Mouse (Mus musculus) MEL (cell line): Measurements from ENCODE around the gene Dcdc2a. TPM values are rescaled to one million over a fixed set of nuclear protein-coding genes. Genes with fewer than 3 reads are reported as not detected.
A peak's percentile ranks its signal among the peaks of the same experiment; 100 is the strongest.

Experiments used
- DNase-seq: peaks from one replicate; pipeline ENCODE4 v3.0.0; 2011; ENCODE audit warnings: low read depth, low spot score
- H3K27ac ChIP-seq: 2 replicates; pipeline ENCODE4 v1.5.1; 2012; ENCODE audit warnings: low read depth, mild to moderate bottlenecking, control low read depth, low read length, moderate library complexity; ENCODE audit not compliant: control insufficient read depth
- H3K27me3 ChIP-seq, 2 experiments: fragments of 150-350 bp in 1 of 2; sonication (generic) in 1 of 2; 2 replicates each; pipeline ENCODE4 v1.6.1; 2012; ENCODE audit warnings: low read length in 2 of 2, mild to moderate bottlenecking in 2 of 2, improper control_type of control experiment in 1 of 2, moderate library complexity in 1 of 2; ENCODE audit not compliant: insufficient read depth in 2 of 2, control insufficient read depth in 1 of 2
- H3K36me3 ChIP-seq, 2 experiments: 2 replicates each; pipeline ENCODE4 v1.6.1; 2012 to 2014; ENCODE audit warnings: low read length in 2 of 2, improper control_type of control experiment in 1 of 2, inconsistent platforms in 1 of 2, mild to moderate bottlenecking in 1 of 2; ENCODE audit not compliant: insufficient read depth in 2 of 2, control insufficient read depth in 1 of 2
- H3K4me1 ChIP-seq, 2 experiments: fragments of 150-350 bp in 1 of 2; sonication (generic) in 1 of 2; 2 replicates each; pipeline ENCODE4 v1.6.1; 2012; ENCODE audit warnings: low read length in 2 of 2, improper control_type of control experiment in 1 of 2, mild to moderate bottlenecking in 1 of 2; ENCODE audit not compliant: insufficient read depth in 2 of 2, control insufficient read depth in 1 of 2
- H3K4me3 ChIP-seq, 2 experiments: fragments of 150-350 bp in 1 of 2; sonication (generic) in 1 of 2; 2 replicates each; pipeline ENCODE4 v1.5.1; 2012; ENCODE audit warnings: low read depth in 2 of 2, low read length in 2 of 2, mild to moderate bottlenecking in 2 of 2, moderate library complexity in 2 of 2, control low read depth in 1 of 2, improper control_type of control experiment in 1 of 2; ENCODE audit not compliant: control insufficient read depth in 1 of 2, insufficient read depth in 1 of 2
- H3K79me2 ChIP-seq: 2 replicates; pipeline ENCODE4 v1.6.1; 2012; ENCODE audit warnings: mild to moderate bottlenecking, low read length, moderate library complexity; ENCODE audit not compliant: control insufficient read depth, poor library complexity, insufficient read depth
- H3K9ac ChIP-seq: 2 replicates; pipeline ENCODE4 v1.6.1; 2012; ENCODE audit warnings: low read depth, mild to moderate bottlenecking, control low read depth, low read length, moderate library complexity; ENCODE audit not compliant: control insufficient read depth, poor library complexity, severe bottlenecking
- H3K9me3 ChIP-seq: fragments of 150-350 bp; sonication (generic); replicated peaks from 2 replicates; pipeline ENCODE4 v1.6.1; 2012; ENCODE audit warnings: mild to moderate bottlenecking, low read length, improper control_type of control experiment, moderate library complexity; ENCODE audit not compliant: insufficient read depth
- BHLHE40 ChIP-seq: IDR thresholded peaks from 2 replicates; pipeline ENCODE4 v1.6.1; 2012; ENCODE audit warnings: low read depth, mild to moderate bottlenecking, inconsistent platforms, low read length, improper control_type of control experiment, borderline replicate concordance
- CTCF ChIP-seq, 3 experiments: IDR thresholded peaks in 2 of 3; conservative IDR thresholded peaks in 1 of 3; 2 replicates each; pipeline ENCODE4 v1.5.1; 2011 to 2012; ENCODE audit warnings: low read length in 3 of 3, low read depth in 2 of 3, mild to moderate bottlenecking in 2 of 3, improper control_type of control experiment in 1 of 3, inconsistent platforms in 1 of 3, mixed read lengths in 1 of 3, moderate library complexity in 1 of 3; ENCODE audit not compliant: control insufficient read depth in 1 of 3, insufficient read depth in 1 of 3, poor library complexity in 1 of 3, severe bottlenecking in 1 of 3
- E2F4 ChIP-seq: IDR thresholded peaks from 2 replicates; pipeline ENCODE4 v1.6.1; 2011; ENCODE audit warnings: low read depth, low read length, improper control_type of control experiment, borderline replicate concordance
- ETS1 ChIP-seq: IDR thresholded peaks from 2 replicates; pipeline ENCODE4 v1.6.1; 2012; ENCODE audit warnings: low read depth, mild to moderate bottlenecking, inconsistent platforms, low read length, improper control_type of control experiment, moderate library complexity
- GABPA ChIP-seq: IDR thresholded peaks from 2 replicates; pipeline ENCODE4 v1.6.1; 2012; ENCODE audit warnings: low read depth, mild to moderate bottlenecking, inconsistent platforms, low read length, improper control_type of control experiment, moderate library complexity
- HCFC1 ChIP-seq: IDR thresholded peaks from 2 replicates; pipeline ENCODE4 v1.6.1; 2012; ENCODE audit warnings: low read depth, mild to moderate bottlenecking, inconsistent platforms, low read length, improper control_type of control experiment, moderate library complexity
- KAT2A ChIP-seq: conservative IDR thresholded peaks from 2 replicates; pipeline ENCODE4 v1.6.1; 2012; ENCODE audit warnings: low read depth, low read length, improper control_type of control experiment, inconsistent platforms
- MAX ChIP-seq: IDR thresholded peaks from 2 replicates; pipeline ENCODE4 v1.6.1; 2011; ENCODE audit warnings: low read length, improper control_type of control experiment
- MAZ ChIP-seq: IDR thresholded peaks from 2 replicates; pipeline ENCODE4 v1.6.1; 2012; ENCODE audit warnings: low read depth, mild to moderate bottlenecking, inconsistent platforms, low read length, improper control_type of control experiment
- MEF2A ChIP-seq: IDR thresholded peaks from 2 replicates; pipeline ENCODE4 v1.6.1; 2014; ENCODE audit warnings: low read depth, mild to moderate bottlenecking, inconsistent platforms, low read length, improper control_type of control experiment; ENCODE audit not compliant: poor library complexity, insufficient replicate concordance, severe bottlenecking; ENCODE audit errors: extremely low read depth
- MYB ChIP-seq: IDR thresholded peaks from 2 replicates; pipeline ENCODE4 v1.6.1; 2011; ENCODE audit warnings: mild to moderate bottlenecking, low read depth, low read length, improper control_type of control experiment
- NRF1 ChIP-seq: IDR thresholded peaks from 2 replicates; pipeline ENCODE4 v1.6.1; 2014; ENCODE audit warnings: low read depth, mild to moderate bottlenecking, inconsistent platforms, low read length, improper control_type of control experiment, moderate library complexity; ENCODE audit not compliant: poor library complexity, insufficient read depth, severe bottlenecking
- POLR2A ChIP-seq, 2 experiments: IDR thresholded peaks; 2 replicates each; pipeline ENCODE4 v1.6.1; 2011 to 2012; ENCODE audit warnings: low read length in 2 of 2, mild to moderate bottlenecking in 2 of 2, control low read depth in 1 of 2, improper control_type of control experiment in 1 of 2, low read depth in 1 of 2, moderate library complexity in 1 of 2; ENCODE audit not compliant: control insufficient read depth in 1 of 2, insufficient read depth in 1 of 2, poor library complexity in 1 of 2
- RCOR1 ChIP-seq: IDR thresholded peaks from 2 replicates; pipeline ENCODE4 v1.6.1; 2012; ENCODE audit warnings: low read depth, mild to moderate bottlenecking, inconsistent platforms, low read length, improper control_type of control experiment
- TBP ChIP-seq: IDR thresholded peaks from 2 replicates; pipeline ENCODE4 v1.8.0; 2011; ENCODE audit warnings: low read depth, low read length, improper control_type of control experiment
- UBTF ChIP-seq: IDR thresholded peaks from 2 replicates; pipeline ENCODE4 v1.6.1; 2012; ENCODE audit warnings: low read depth, mild to moderate bottlenecking, inconsistent platforms, low read length, improper control_type of control experiment, moderate library complexity, borderline replicate concordance; ENCODE audit not compliant: insufficient read depth
- ZKSCAN1 ChIP-seq: IDR thresholded peaks from 2 replicates; pipeline ENCODE4 v1.6.1; 2012; ENCODE audit warnings: low read depth, mild to moderate bottlenecking, inconsistent platforms, low read length, improper control_type of control experiment, moderate library complexity
- ZMIZ1 ChIP-seq: IDR thresholded peaks from 2 replicates; pipeline ENCODE4 v1.6.1; 2012; ENCODE audit warnings: low read depth, mild to moderate bottlenecking, inconsistent platforms, low read length, improper control_type of control experiment, moderate library complexity
- ZNF384 ChIP-seq: IDR thresholded peaks from 2 replicates; pipeline ENCODE4 v1.6.1; 2012; ENCODE audit warnings: low read depth, mild to moderate bottlenecking, inconsistent platforms, low read length, improper control_type of control experiment
- polyA plus RNA-seq, 2 experiments: library from polyadenylated mRNA; stranded (reverse) in 1 of 2; unstranded in 1 of 2; fragments of >175 nt in 1 of 2; fragments of >200 nt in 1 of 2; gene quantifications; 2 replicates each; pipeline versions ENCODE4 v1.2.1 to v1.2.4; 2012; ENCODE audit warnings: low replicate concordance in 2 of 2, low read depth in 1 of 2; ENCODE audit not compliant: insufficient read length in 2 of 2, insufficient read depth in 1 of 2, missing spikeins in 1 of 2
- total RNA-seq: library from RNA; depleted of rRNA; stranded (reverse); fragments of 300-350 nt; gene quantifications from 2 replicates; pipeline ENCODE4 v1.2.3, GENCODE M21; 2012

The Dcdc2a gene
- total and polyA plus RNA-seq, 3 experiments, result not detected

- no peaks in the 10 kb centered on the region for H3K9me3 ChIP-seq
- TF ChIP-seq MAZ (no peak), CTCF (IDR thresholded peaks at IDR 0.05 in 2 of 3, conservative IDR thresholded peaks at IDR 0.05 in 1 of 3; ENCODE audit: control insufficient read depth in 1 of 3, insufficient read depth in 1 of 3, low read depth in 2 of 3, low read length in 3 of 3, poor library complexity in 1 of 3, severe bottlenecking in 1 of 3) (peak in 2 of 3 experiments; percentile 24 to 37; a peak in 3 of 6 replicates), ZNF384 (no peak), ZKSCAN1 (no peak), MYB (no peak), ETS1 (no peak)
- TF ChIP-seq, all 39 proteins: peak for 1
- Histone ChIP-seq H3K4me1 (no peaks in the 10 kb centered on the region), H3K4me3 (no peak overlapping the region), H3K79me2 (no peaks in the 10 kb centered on the region), H3K9ac (no peak overlapping the region), H3K36me3 (no peaks in the 10 kb centered on the region), H3K27ac (no peak overlapping the region), H3K27me3 (no peaks in the 10 kb centered on the region)
- peak; percentile 7 for DNase-seq
Observed at GRCm38 (mm10) chr13:25144093-25144492, 88.3 kb downstream of the Dcdc2a start.

- H3K27ac ChIP-seq, result no peak overlapping the region
- no peaks in the 10 kb centered on the region for H3K4me1 ChIP-seq
- H3K4me3 ChIP-seq, result no peak overlapping the region
- TF ChIP-seq KAT2A (no peak), MAZ (no peak), ZMIZ1 (no peak), E2F4 (no peak), POLR2A (IDR thresholded peaks at IDR 0.05; ENCODE audit: control insufficient read depth in 1 of 2, insufficient read depth in 1 of 2, low read depth in 1 of 2, low read length in 2 of 2, poor library complexity in 1 of 2) (no peak), GABPA (no peak), TBP (no peak), ETS1 (no peak), UBTF (no peak), HCFC1 (no peak), RCOR1 (no peak), NRF1 (no peak), BHLHE40 (no peak), MAX (no peak), MEF2A (no peak)
- no peaks in the 10 kb centered on the region for H3K79me2 ChIP-seq
- no peaks in the 10 kb centered on the region for H3K36me3 ChIP-seq
- H3K9me3 ChIP-seq, result no peaks in the 10 kb centered on the region
- DNase-seq, result no peak
- H3K27me3 ChIP-seq, result no peaks in the 10 kb centered on the region
- H3K9ac ChIP-seq, result no peak overlapping the region
Observed at GRCm38 (mm10) chr13:25146232-25146631, 90.4 kb downstream of the Dcdc2a start.
